Mouse (Mus musculus): Measurements from ENCODE around the gene Arl4c.

GRCm38 (mm10) chr1:88708191-88708590 lies 6.2 kb upstream of the Arl4c start:
- TF ChIP-seq POLR2A (IDR thresholded peaks at IDR 0.05; ENCODE audit: control insufficient read depth, extremely low read depth, insufficient read depth, low read length, poor library complexity) (no peak), CTCF (IDR thresholded peaks at IDR 0.05; ENCODE audit: borderline replicate concordance, control insufficient read depth, extremely low read depth, insufficient read depth, low read length, poor library complexity) (no peak)

All from thymus, adult 2 months (tissue).